Mouse (Mus musculus) megakaryocyte, embryonic 14.5 days (primary cell): ENCODE measurements around the gene Zfp524.

Experiments used
- FLI1 ChIP-seq: IDR thresholded peaks from 2 replicates; pipeline ENCODE4 v1.6.1; 2012; ENCODE audit warnings: low read length, inconsistent platforms, mixed read lengths
- GATA1 ChIP-seq: IDR thresholded peaks from 3 replicates; pipeline ENCODE4 v1.6.1; 2012; ENCODE audit warnings: mixed read lengths, low read length, inconsistent platforms, borderline replicate concordance

- no peak for TF ChIP-seq GATA1
- TF ChIP-seq FLI1 = no peak
Measured at GRCm38 (mm10) chr7:4972321-4973047, 41.7 kb upstream of the Zfp524 start.
